Mouse (Mus musculus): Measurements from ENCODE around the gene Wwtr1. TPM values are rescaled to one million over a fixed set of nuclear protein-coding genes. Genes with fewer than 3 reads are reported as not detected.

Gene Wwtr1
- total RNA-seq (2017), result 0.61 and 0.93 TPM in 2 replicates

GRCm38 (mm10) chr3:57575660-57576055 is at the start of gene Wwtr1:
Gene Wwtr1 (minus strand): TSS chr3:57575910.
- no peak for ATAC-seq (ENCODE audit: extremely low read depth, insufficient number of reproducible peaks, low FRiP score, poor library complexity, severe bottlenecking)

- no peak for ATAC-seq (ENCODE audit: extremely low read depth, insufficient number of reproducible peaks, low FRiP score, poor library complexity, severe bottlenecking)
These were observed 44.0 kb upstream of the Wwtr1 start for GRCm38 (mm10) chr3:57619718-57620117.

- no peak for ATAC-seq (ENCODE audit: extremely low read depth, insufficient number of reproducible peaks, low FRiP score, poor library complexity, severe bottlenecking)
These were observed 39.9 kb upstream of the Wwtr1 start for GRCm38 (mm10) chr3:57615652-57616051.

- ATAC-seq (ENCODE audit: extremely low read depth, insufficient number of reproducible peaks, low FRiP score, poor library complexity, severe bottlenecking), result no peak
These were observed 36.8 kb upstream of the Wwtr1 start for GRCm38 (mm10) chr3:57612430-57612997.

GRCm38 (mm10) chr3:57611776-57612175 is 36.1 kb upstream of the Wwtr1 start:
- no peak for ATAC-seq (ENCODE audit: extremely low read depth, insufficient number of reproducible peaks, low FRiP score, poor library complexity, severe bottlenecking)

- ATAC-seq (ENCODE audit: extremely low read depth, insufficient number of reproducible peaks, low FRiP score, poor library complexity, severe bottlenecking), result no peak
These were observed 28.9 kb upstream of the Wwtr1 start for GRCm38 (mm10) chr3:57604618-57605015.

- ATAC-seq (ENCODE audit: extremely low read depth, insufficient number of reproducible peaks, low FRiP score, poor library complexity, severe bottlenecking), result no peak
These were observed 28.3 kb upstream of the Wwtr1 start for GRCm38 (mm10) chr3:57603891-57604617.

GRCm38 (mm10) chr3:57602610-57603009 is 26.9 kb upstream of the Wwtr1 start:
- ATAC-seq (ENCODE audit: extremely low read depth, insufficient number of reproducible peaks, low FRiP score, poor library complexity, severe bottlenecking), result no peak

- ATAC-seq (ENCODE audit: extremely low read depth, insufficient number of reproducible peaks, low FRiP score, poor library complexity, severe bottlenecking), result no peak
These were observed 20.9 kb upstream of the Wwtr1 start for GRCm38 (mm10) chr3:57596566-57596965.

- no peak for ATAC-seq (ENCODE audit: extremely low read depth, insufficient number of reproducible peaks, low FRiP score, poor library complexity, severe bottlenecking)
These were observed 19.8 kb upstream of the Wwtr1 start for GRCm38 (mm10) chr3:57595506-57595905.

GRCm38 (mm10) chr3:57585967-57586366 is 10.3 kb upstream of the Wwtr1 start:
- no peak for ATAC-seq (ENCODE audit: extremely low read depth, insufficient number of reproducible peaks, low FRiP score, poor library complexity, severe bottlenecking)

GRCm38 (mm10) chr3:57583533-57583932 is 7.8 kb upstream of the Wwtr1 start:
- no peak for ATAC-seq (ENCODE audit: extremely low read depth, insufficient number of reproducible peaks, low FRiP score, poor library complexity, severe bottlenecking)

GRCm38 (mm10) chr3:57580426-57581195 is 4.9 kb upstream of the Wwtr1 start:
- ATAC-seq (ENCODE audit: extremely low read depth, insufficient number of reproducible peaks, low FRiP score, poor library complexity, severe bottlenecking), result no peak

GRCm38 (mm10) chr3:57576056-57576824 is 530 bp upstream of the Wwtr1 start:
- no peak for ATAC-seq (ENCODE audit: extremely low read depth, insufficient number of reproducible peaks, low FRiP score, poor library complexity, severe bottlenecking)

GRCm38 (mm10) chr3:57574885-57575659 is 638 bp downstream of the Wwtr1 start:
- no peak for ATAC-seq (ENCODE audit: extremely low read depth, insufficient number of reproducible peaks, low FRiP score, poor library complexity, severe bottlenecking)

- ATAC-seq (ENCODE audit: extremely low read depth, insufficient number of reproducible peaks, low FRiP score, poor library complexity, severe bottlenecking), result no peak
These were observed 1.7 kb downstream of the Wwtr1 start for GRCm38 (mm10) chr3:57573898-57574570.

- ATAC-seq (ENCODE audit: extremely low read depth, insufficient number of reproducible peaks, low FRiP score, poor library complexity, severe bottlenecking), result no peak
These were observed 3.3 kb downstream of the Wwtr1 start for GRCm38 (mm10) chr3:57572331-57572975.

- no peak for ATAC-seq (ENCODE audit: extremely low read depth, insufficient number of reproducible peaks, low FRiP score, poor library complexity, severe bottlenecking)
These were observed 9.1 kb downstream of the Wwtr1 start for GRCm38 (mm10) chr3:57566655-57567054.

Measured in neutrophil, adult 5-6 weeks (primary cell).